Mouse (Mus musculus) kidney, postnatal 4 days (tissue): ENCODE results near the gene Pafah2.
"Not testable (repeated sequence)": the region's sequence is repeated elsewhere in the genome, so short reads cannot be mapped to it uniquely, and the experiment has no call there.

Experiments used
- DNase-seq, 2 experiments: peaks; one replicate each; pipeline ENCODE4 v3.0.0; 2021; ENCODE audit warnings: mixed read lengths in 2 of 2

Pafah2 gene

DNA sequence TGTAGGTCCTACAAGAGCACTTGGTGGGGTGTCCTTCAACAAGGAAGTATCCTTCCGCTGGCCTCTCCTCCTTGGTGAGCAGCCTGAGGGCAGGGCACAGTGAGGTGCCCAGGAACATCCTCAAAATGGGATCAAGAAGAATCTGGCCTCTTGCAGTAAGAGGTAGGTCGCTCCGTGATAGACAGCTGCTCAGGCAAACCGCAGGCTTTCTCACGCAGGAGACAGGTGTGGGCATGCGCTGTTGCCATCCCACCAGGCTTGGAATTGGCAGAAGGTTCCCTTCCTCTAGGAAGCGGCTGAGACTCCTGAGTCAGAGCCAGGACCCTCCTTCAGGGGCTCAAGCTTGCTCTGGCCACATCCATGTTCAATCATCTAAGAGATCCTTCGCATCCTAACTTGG, 22.8 kb upstream of the Pafah2 start:
- no peak for DNase-seq

DNA sequence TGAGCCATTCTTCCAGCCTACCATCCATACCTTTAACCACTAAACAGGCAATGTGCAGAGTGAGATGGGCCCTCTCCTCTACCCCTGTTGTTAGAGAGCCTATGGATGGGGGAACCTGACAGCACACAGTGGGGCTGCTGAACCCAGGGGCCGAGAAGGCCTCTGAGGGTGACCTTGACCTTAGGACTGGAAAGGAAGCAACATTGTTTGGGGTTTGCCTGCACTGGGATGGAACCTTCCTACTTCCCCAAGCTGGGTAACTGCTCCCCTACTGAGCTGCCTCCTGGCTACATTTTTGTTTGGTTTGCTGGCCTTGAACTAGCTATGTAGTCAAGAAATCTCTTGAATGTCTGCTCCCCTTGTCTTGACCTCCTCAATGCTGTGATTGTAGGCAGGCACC, 21.8 kb upstream of the Pafah2 start:
- no peak for DNase-seq

GRCm38 (mm10) chr4:134378089-134378615, 18.0 kb upstream of the Pafah2 start:
- no peak for DNase-seq

DNA sequence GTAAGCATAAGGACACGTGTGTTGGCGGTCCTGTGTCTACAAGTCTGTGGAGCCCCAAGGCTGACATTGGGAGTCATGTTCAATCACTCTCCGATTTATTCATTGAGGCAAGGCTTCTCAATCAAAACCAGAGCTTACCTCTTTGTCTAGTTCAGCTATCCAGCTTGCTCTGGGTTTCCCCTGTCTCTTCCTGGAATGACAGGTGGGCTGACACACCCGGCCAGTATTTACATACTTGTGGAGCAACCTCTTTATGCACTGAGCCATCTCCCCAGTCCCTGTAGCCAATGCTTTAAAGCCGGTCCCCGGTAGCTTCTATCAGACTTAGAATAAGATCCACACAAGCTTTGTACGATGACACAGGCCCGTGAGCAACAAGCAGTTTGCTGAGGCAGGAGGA, 16.6 kb upstream of the Pafah2 start:
- no peak for DNase-seq

- not testable (repeated sequence) for DNase-seq
Observed at GRCm38 (mm10) chr4:134383750-134384149, 12.4 kb upstream of the Pafah2 start, which contains the start of gene Extl1. Gene Extl1 (minus strand): TSS chr4:134383850.

DNA sequence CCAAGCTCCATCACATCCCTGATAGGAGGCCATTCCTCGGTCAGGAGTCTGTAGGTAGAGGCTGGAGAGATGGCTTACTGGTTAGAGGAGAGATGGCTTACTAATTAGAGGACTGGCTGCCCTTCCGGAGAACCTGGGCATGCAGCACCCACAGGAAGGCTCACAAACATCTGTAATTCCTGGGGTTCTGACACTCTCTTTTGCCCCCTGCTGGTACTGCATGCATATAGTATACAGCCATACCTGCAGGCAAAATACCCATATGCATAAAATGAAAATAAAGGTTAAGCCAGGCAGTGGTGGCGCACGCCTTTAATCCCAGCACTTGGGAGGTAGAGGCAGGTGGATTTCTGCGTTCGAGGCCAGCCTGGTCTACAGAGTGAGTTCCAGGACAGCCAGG, 8.9 kb upstream of the Pafah2 start:
- peak; percentile 24 to 62 for DNase-seq

GRCm38 (mm10) chr4:134388397-134388796, 7.7 kb upstream of the Pafah2 start:
- DNase-seq: peak; percentile 87 to 88

DNA sequence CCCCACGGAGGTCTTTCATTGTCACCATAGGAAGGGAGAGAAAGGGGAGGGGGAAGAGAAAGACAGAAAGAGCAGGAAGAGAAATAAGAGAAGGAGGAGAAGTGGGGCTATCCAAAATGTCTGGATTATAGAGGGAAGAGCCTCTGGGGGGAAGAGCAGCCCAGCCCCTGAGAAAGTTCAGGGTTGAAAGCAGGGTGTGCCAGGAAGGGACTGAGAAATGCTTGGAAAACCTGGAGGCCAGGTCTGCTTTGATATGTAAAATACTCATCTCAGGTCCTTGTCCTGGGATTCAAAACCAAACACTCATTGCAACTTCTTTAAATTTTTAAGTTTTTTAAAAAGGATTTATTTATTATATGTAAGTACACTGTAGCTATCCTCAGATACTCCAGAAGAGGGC, 4.5 kb upstream of the Pafah2 start:
- no peak for DNase-seq

DNA sequence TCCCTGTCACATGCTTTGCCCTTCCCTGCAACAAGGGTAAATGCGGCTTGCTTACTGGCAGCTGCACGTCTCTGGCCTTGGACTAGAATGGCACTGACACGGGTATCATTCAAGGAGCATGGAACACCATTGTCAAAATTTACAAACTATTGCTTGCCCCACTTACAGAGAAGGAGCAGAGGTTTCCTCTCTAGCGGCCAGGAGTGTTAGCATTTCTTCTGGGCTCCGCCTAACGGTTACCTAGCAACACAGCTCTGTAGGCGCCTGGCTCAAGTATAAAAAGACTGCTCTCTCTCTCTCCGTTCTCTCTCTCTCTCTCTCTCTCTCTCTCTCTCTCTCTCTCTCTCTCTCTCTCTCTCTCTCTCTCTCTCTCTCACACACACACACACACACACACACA, 3.5 kb upstream of the Pafah2 start:
- DNase-seq: peak in 1 of 2 experiments; percentile 45

DNA sequence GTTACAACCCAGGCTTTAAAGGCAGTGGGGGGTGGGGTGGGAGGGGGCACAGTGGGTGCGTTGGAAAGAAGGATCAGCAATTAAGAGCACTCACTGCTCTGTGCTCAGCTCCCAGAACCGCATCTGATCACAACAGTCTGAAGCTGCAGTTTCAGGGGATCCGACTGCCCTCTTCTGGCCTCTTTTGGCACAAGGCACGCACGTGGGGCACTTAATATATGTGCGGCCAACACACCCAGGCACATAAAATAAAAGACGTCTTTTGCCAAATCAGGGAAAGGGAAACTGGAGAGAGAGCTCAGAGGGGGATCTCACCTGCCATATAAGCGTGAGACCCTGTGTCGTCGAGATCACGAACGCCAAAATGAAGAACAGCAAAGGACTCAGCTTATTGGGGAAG, 3.1 kb upstream of the Pafah2 start:
- DNase-seq: peak; percentile 49 to 55

DNA sequence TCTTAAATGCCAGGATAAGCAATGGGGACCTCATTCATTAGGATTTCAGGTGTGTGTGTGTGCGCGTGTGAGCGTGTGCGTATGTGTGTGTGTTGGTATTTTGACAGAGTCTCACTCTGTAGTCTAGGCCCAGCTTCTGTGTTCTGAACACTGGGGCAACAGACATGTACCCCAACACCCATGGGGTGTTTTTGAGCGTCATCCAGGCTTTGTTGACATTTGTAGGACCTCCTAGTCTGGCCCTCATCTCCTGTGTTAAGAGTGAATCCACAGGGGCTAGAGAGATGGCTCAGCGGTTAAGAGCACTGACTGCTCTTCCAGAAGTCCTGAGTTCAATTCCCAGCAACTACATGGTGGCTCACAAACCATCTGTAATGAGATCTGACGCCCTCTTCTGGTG, 978 bp upstream of the Pafah2 start:
- no peak for DNase-seq

- peak; percentile 71 to 81 for DNase-seq
Observed at GRCm38 (mm10) chr4:134397121-134397520, 1.0 kb downstream of the Pafah2 start.

DNA sequence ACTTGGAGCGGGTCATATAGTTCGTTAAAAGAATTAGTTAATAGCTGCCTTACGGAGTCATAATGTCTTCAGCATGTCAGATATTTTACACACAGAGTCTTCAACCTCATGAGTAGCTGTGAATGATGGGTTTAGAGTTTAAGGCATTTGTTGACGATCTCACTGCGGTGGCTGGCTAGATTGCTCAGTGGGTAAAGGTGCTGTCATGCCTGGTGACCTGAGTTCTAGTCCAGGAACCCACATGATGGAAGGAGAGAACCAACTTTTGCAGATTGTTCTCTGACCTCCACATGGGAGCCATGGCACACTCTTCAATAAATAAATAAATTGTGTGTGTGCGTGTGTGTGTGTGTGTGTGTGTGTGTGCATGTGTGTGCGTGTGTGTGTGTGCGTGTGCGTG, 1.6 kb downstream of the Pafah2 start:
- DNase-seq: no peak

DNA sequence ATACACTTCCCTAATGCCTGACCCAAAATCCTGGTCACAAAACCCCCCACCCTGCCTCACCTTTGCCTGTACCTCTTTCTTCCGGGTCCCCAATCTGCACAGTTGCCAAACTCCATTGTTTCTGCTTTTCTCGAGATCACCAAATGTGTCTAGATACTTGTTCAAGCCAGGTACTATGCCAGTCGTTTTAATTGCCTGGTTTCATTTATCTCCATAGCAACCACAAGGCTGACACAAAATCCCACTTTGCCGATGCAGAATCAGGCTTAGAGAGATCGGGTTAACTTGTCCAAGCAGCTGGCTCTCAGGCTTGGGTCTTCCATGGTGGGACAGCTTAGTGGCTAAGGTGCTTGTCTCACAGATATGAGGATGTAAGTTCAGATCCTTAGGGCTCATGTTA, 4.1 kb downstream of the Pafah2 start:
- DNase-seq: no peak

GRCm38 (mm10) chr4:134401181-134401661, 5.1 kb downstream of the Pafah2 start:
- DNase-seq: peak; percentile 76 to 83

DNA sequence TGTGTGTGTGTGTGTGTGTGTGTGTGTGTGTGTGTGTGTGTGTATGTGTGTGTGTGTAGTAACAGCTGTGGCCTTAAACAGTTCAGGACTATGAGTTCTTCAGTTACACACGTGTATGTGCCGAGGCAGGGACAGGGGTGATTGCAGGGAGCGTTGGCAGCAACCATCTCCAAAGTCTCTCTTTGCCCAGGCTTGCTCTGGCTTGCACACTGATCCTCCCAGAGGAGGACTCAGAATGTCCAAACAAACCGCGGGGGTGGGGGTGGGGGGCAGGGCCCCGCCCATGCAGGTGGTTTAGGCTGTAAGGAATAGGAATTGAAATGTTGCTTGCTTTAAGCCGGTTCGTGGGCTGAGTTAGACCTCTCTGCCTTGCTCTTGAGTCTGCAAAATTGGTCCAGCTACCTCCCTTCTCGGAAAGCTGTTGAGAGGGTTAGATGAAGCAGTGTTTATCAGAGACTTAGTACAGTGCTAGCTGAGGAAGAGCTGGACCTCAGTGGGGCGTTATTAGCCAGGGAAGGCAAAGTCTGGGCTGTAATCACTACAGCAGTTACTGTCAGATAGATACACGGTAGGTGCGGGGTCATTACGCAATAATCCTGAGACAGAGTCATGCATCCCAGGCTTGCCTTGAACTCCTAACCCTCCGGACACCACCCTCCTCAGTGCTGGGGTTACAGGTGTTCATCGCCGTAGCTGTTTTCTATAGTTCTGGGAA, 5.9 kb downstream of the Pafah2 start:
- no peak for DNase-seq

DNA sequence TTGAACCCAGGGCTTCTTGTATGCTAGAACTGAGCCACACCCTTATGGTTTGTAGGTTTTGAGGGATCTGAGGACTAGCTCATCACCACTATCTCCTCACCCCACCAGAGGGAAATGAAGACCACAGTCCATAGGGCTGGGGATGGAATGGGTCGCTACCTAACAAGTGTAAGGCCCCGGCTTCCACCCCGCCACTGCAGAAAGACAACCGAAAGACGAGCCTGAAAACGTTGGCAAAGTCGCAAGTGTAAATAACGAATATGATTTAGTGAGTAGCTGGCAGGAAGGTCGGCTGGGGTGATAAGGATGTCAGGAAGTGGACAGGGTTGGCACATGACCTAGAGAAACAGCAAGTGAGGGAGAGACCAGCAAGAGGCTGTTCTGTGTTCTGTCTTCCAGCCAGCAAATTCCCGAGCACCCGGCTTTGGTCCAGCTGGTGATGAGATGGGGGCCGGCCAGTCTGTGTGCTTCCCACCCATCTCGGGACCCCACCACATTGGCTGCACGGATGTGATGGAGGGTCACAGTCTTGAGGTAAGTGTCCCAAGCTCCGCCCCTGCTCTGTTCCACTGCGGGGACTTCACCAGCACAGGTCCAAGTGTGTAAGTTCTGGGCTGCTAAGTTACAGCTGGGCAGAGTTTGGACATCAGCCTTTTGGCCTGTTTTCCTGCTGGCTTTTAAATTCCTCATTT, 6.6 kb downstream of the Pafah2 start:
- DNase-seq: peak; percentile 49 to 53

DNA sequence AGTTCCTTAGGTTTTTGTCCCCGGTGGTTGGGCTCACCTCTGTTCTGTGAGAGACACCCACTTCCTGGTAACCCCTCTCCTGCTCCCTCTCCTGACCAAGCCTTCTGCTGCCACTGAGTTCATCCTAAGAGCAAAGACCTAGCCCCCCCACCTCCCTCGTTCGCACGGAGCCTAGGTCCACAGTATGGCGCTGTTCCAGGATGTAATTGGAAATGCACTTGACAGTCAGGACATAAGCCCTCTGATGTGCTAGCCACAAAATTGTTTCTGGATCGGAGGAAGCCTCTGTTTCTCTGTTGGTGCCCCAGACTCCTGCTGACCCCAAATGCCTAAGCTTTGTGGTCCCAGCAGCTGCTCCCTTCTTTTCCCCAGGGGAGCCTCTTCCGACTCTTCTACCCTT, 7.6 kb downstream of the Pafah2 start:
- no peak for DNase-seq

DNA sequence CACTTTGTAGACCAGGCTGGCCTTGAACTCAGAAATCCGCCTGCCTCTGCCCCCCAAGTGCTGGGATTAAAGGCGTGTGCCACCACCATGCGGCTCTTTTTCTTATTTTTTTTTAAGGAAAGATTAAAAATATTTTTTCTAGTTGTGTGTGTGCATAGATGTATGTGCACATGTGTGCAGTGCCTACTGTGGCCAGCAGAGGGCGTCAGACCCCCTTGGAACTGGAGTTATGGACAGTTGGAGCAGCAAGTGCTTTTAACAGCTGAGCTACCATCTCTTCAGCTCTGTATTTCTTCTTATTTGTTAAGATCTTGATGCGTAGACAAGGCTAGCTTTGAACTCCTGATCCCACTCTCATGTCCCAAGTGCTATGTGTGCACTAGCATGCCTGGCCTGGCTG, 13.2 kb downstream of the Pafah2 start:
- DNase-seq: peak; percentile 38 to 49

- no peak for DNase-seq
Observed at GRCm38 (mm10) chr4:134416177-134416576, 20.1 kb downstream of the Pafah2 start.

GRCm38 (mm10) chr4:134416602-134417001, 20.5 kb downstream of the Pafah2 start:
- DNase-seq: no peak

GRCm38 (mm10) chr4:134417111-134417510, 21.0 kb downstream of the Pafah2 start:
- no peak for DNase-seq

DNA sequence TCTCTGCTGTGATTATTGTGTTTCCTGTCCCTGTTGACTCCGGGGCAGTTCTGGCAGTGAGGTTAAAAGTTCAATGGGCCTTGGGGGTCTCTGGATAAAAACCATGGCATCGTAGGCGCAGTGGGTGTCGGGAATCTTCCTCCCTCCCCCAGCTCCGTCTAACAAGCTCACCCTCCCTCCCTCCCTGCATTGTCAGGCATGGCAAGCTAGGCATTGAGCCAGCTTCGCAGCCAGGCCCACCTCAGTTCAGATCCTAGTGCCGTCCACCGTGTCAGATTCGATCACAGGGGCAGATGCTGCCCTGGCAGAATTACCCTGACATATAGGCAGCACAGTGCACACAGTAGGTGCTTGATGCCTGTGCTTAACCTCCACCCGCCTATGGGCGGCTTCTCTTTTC, 25.9 kb downstream of the Pafah2 start:
- DNase-seq: no peak

GRCm38 (mm10) chr4:134423949-134424348, 27.8 kb downstream of the Pafah2 start:
- no peak for DNase-seq
